Mouse (Mus musculus): ENCODE measurements at regions not wholly inside any gene's neighbourhood (a gene's known extent, or its start where the extent isn't known, plus 50 kb on each side); places are given as distances from the start of the nearest gene placed in this dataset.

GRCm38 (mm10) chr4:7424081-7424480 lies 814.8 kb downstream of the Car8 start:
- TF ChIP-seq CTCF (IDR thresholded peaks at IDR 0.05; ENCODE audit: low read depth) (no peak), EP300 (IDR thresholded peaks at IDR 0.05; ENCODE audit: low read depth) (no peak)

Data from heart, postnatal 0 days (tissue).